Mouse (Mus musculus) olfactory bulb, adult 2 months (tissue): ENCODE data around the gene Rlf.

Experiments
- CTCF ChIP-seq: fragments of 200-500 bp; IDR thresholded peaks from 2 replicates; pipeline ENCODE4 v1.5.1; 2012; ENCODE audit warnings: low read depth, mild to moderate bottlenecking, low read length, moderate library complexity; ENCODE audit not compliant: insufficient read depth
- POLR2A ChIP-seq: fragments of 200-500 bp; IDR thresholded peaks from 2 replicates; pipeline ENCODE4 v1.6.1; 2012; ENCODE audit warnings: mild to moderate bottlenecking, low read depth, low read length, moderate library complexity; ENCODE audit not compliant: insufficient read depth

- TF ChIP-seq CTCF (no peak), POLR2A (no peak)
Measured at GRCm38 (mm10) chr4:121189341-121189740, 25.5 kb downstream of the Rlf start.
